Mouse (Mus musculus) kidney, embryonic 14.5 days (tissue): ENCODE measurements at regions not wholly inside any gene's neighbourhood (a gene's known extent, or its start where the extent isn't known, plus 50 kb on each side); places are given as distances from the start of the nearest gene placed in this dataset. TPM values are rescaled to one million over a fixed set of nuclear protein-coding genes. Genes with fewer than 3 reads are reported as not detected.

Experiments used
- ATAC-seq: fragments of 200-750 bp; cut with Nextera tagmentation; 2 replicates; pipeline ENCODE4 v1.8.0; 2017; ENCODE audit warnings: moderate number of reproducible peaks, mild to moderate bottlenecking, moderate TSS enrichment, moderate library complexity; ENCODE audit not compliant: low FRiP score, low TSS enrichment
- H3K27ac ChIP-seq: fragments of 300-500 bp; sonication (generic); 2 replicates; pipeline ENCODE4 v1.5.1; 2014; ENCODE audit warnings: low read depth, mild to moderate bottlenecking, low read length, moderate library complexity, mixed read lengths
- H3K27me3 ChIP-seq: fragments of 300-500 bp; sonication (generic); 2 replicates; pipeline ENCODE4 v1.6.1; 2014; ENCODE audit warnings: mild to moderate bottlenecking, low read length; ENCODE audit not compliant: control insufficient read depth, insufficient read depth
- H3K36me3 ChIP-seq: fragments of 300-500 bp; sonication (generic); 2 replicates; pipeline ENCODE4 v1.6.1; 2014; ENCODE audit warnings: low read length, mixed read lengths; ENCODE audit not compliant: control insufficient read depth, insufficient read depth
- H3K4me1 ChIP-seq: fragments of 300-500 bp; sonication (generic); 2 replicates; pipeline ENCODE4 v1.6.1; 2014; ENCODE audit warnings: low read length, mixed read lengths; ENCODE audit not compliant: control insufficient read depth, insufficient read depth
- H3K4me2 ChIP-seq: fragments of 300-500 bp; sonication (generic); replicated peaks from 2 replicates; pipeline ENCODE4 v1.6.1; 2014; ENCODE audit warnings: low read depth, mild to moderate bottlenecking, low read length
- H3K4me3 ChIP-seq: fragments of 300-500 bp; sonication (generic); 2 replicates; pipeline ENCODE4 v1.5.1; 2014; ENCODE audit warnings: mild to moderate bottlenecking, low read length
- H3K9ac ChIP-seq: fragments of 300-500 bp; sonication (generic); 2 replicates; pipeline ENCODE4 v1.6.1; 2014; ENCODE audit warnings: low read depth, mild to moderate bottlenecking, low read length, moderate library complexity
- H3K9me3 ChIP-seq: fragments of 300-500 bp; sonication (generic); 2 replicates; pipeline ENCODE4 v1.6.1; 2016; ENCODE audit warnings: low read length; ENCODE audit not compliant: control insufficient read depth
- WGBS: fragments of 180-500 bp; shearing (Covaris S2); extraction: QIAGEN DNeasy Blood & Tissue Kit; methylation state at CpG from one replicate; pipeline ENCODE4 v1.1.7; 2014; 5-methylcytosine and 5-hydroxymethylcytosine counted together
- microRNA-seq: library from miRNA; unstranded; fragments of <30 nt; microRNA quantifications from one replicate; pipeline ENCODE4, GENCODE M21; 2016

DNA sequence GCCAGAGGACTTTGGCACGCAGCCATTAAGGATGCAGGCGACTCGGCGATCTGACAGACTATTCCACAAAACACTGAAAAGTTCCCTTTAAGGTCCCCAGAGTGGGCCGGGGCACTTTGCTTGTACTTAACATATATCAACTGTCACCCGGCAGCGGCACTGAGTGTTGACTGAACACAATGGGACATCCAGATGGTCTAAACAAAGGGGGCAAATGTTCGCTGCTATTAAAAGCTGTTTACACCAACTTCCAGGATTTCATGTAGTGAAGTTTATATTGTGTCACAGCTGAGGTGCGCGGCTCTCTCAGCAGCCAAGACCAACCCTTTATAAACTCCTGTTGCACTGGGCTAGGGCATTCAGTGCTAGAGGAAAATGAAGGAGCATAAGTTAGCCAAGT is 157.6 kb downstream of the Zfp281 start:
- peak; percentile 62 for ATAC-seq
- Histone ChIP-seq H3K27ac (no peak overlapping the region), H3K36me3 (no peaks in the 10 kb centered on the region), H3K9ac (no peak overlapping the region), H3K4me2 (peak overlapping the region; percentile 35), H3K9me3 (no peaks in the 10 kb centered on the region), H3K4me3 (peak overlapping the region; percentile 17; the same call in 1 of the 2 replicates), H3K27me3 (no peaks in the 10 kb centered on the region; the same call in 1 of the 2 replicates), H3K4me1 (peaks cover 15% of the 10 kb centered on the region)
- WGBS = 20% methylated on average over 10 of the region's 10 CpGs

DNA sequence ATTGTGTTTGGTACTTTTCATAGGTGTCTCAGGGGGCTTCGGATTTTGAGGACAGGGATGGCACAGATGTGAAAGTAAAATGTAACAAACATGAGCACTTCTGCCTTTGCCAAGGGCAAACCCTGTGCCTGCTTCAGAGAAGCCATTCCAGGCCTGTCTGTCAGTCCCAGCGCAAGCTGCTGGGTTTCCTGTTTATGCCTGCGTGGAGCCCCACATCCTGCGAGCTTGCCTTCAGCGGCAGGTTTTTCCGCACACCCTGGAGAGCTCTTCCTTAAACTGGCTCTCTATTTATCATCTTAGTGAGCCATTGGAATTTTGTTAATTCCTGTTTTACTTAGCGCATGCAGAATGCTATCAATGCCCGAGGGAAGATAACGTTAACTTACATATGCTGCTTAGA is 159.5 kb downstream of the Zfp281 start:
- no peak for ATAC-seq
- H3K27ac ChIP-seq = 0 out of 2 replicates have a peak overlapping the region, but pooled peaks have one; percentile 4

DNA sequence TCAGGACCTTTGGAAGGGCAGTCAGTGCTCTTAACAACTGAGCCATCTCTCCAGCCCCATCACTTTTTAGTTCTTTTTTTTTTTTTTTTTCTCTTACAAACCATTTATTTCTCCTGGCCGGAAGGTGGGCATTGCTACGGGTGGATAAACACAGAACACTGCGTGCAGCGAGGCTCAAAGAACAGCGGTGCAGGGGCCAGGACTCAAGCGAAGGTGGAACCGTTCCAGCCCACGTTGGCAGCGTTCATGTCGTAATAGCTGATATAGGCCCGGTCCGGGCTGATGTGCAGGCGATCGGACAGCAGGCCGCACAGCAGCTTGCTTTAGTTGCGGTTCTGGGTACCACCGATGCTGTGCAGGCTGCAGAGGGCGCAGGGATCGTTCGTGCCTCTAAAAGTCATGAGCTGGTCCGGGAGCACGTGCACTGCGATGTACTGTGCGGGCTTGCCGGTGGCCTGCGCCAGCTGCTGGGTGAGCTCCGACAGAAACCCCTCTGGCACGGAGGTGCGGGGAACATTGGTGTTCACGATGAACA is 164.3 kb downstream of the Zfp281 start:
- H3K36me3 ChIP-seq = no peaks in the 10 kb centered on the region
- 60% methylated on average over 30 of the region's 30 CpGs for WGBS
- no peak overlapping the region; the same call in 1 of the 2 replicates for H3K4me2 ChIP-seq
- H3K27me3 ChIP-seq = 0 out of 2 replicates have a peak, but pooled peaks cover 4% of the 10 kb centered on the region
- no peak overlapping the region for H3K4me3 ChIP-seq
- no peak overlapping the region for H3K9ac ChIP-seq
- H3K9me3 ChIP-seq = no peaks in the 10 kb centered on the region
- ATAC-seq = no peak
- H3K27ac ChIP-seq = no peak overlapping the region
- H3K4me1 ChIP-seq = no peaks in the 10 kb centered on the region

More for the DNA sequence above, 159.5 kb downstream of the Zfp281 start:
- 75% methylated on average over 9 of the region's 9 CpGs for WGBS
- Histone ChIP-seq H3K27me3 (0 out of 2 replicates have a peak, but pooled peaks cover 4% of the 10 kb centered on the region), H3K4me1 (peaks cover 13% of the 10 kb centered on the region; the same call in 1 of the 2 replicates), H3K36me3 (no peaks in the 10 kb centered on the region), H3K4me2 (no peak overlapping the region), H3K4me3 (no peak overlapping the region), H3K9ac (no peak overlapping the region), H3K9me3 (no peaks in the 10 kb centered on the region)

DNA sequence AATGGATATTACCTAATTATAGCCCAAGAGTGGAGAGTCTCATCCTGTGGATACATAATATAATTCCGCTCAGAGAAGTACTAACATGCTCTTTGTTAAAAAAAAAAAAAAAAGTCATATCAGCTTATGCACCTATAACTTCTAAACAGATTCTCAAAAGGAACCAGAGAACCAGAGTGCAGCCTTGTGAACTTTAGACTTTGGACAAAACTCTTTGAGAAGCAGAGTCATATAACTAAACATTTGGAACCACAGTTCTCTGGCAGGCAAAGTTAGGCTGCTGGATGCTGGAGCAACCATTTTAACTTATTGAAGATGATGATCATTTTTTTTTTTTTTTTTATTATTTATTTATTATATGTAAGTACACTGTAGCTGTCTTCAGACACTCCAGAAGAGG is 166.9 kb downstream of the Zfp281 start:
- no peak for ATAC-seq
- Histone ChIP-seq H3K27me3 (0 out of 2 replicates have a peak, but pooled peaks cover 4% of the 10 kb centered on the region), H3K4me3 (no peak overlapping the region), H3K4me1 (no peaks in the 10 kb centered on the region), H3K36me3 (no peaks in the 10 kb centered on the region), H3K4me2 (no peak overlapping the region), H3K9me3 (no peaks in the 10 kb centered on the region), H3K9ac (no peak overlapping the region), H3K27ac (no peak overlapping the region)
- WGBS = 88% methylated on average over 1 of the region's 1 CpGs

Small RNAs in the stretch of these regions (microRNA-seq; reads per million reads assigned to microRNA genes)
- not detected for gene Gm22132
